Mouse (Mus musculus): ENCODE results near the gene Shisal2a. TPM values are rescaled to one million over a fixed set of nuclear protein-coding genes. Genes with fewer than 3 reads are reported as not detected.
"Not testable (repeated sequence)": the region's sequence is repeated elsewhere in the genome, so short reads cannot be mapped to it uniquely, and the experiment has no call there.

The Shisal2a gene
- total RNA-seq, 2 experiments from 2014 or later: 2.7 to 5.9 TPM

GRCm38 (mm10) chr4:108372166-108372565 is 11.0 kb downstream of the Shisal2a start:
- no peak for DNase-seq

GRCm38 (mm10) chr4:108371421-108371820 is 11.7 kb downstream of the Shisal2a start:
- DNase-seq: no peak

GRCm38 (mm10) chr4:108370409-108370808 is 12.7 kb downstream of the Shisal2a start:
- DNase-seq: no peak

DNA sequence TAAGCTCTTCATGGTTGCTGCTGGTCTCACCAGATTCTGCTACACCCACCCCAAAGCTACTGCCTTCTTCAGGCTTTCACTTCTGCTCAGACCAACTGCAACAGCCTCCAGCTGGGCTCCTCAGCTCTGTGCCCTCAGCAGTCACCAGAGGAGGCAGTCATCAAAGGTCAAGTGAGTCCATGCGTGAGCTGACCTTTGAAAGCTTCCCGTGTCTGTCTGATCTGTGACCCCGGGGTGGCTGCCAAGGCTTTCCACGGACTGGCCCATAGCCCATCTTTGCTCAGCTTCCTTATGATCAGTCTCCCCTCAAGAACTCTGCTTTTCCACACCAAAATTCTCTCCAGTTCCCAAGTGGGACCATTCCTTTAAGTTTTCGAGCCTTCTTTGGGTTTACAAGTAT is 13.9 kb downstream of the Shisal2a start:
- DNase-seq: no peak

GRCm38 (mm10) chr4:108364111-108364476 is 19.1 kb downstream of the Shisal2a start:
- DNase-seq: peak; percentile 54

- DNase-seq: no peak
These were observed 19.6 kb downstream of the Shisal2a start for GRCm38 (mm10) chr4:108363355-108364110.

GRCm38 (mm10) chr4:108362321-108363261 is 20.6 kb downstream of the Shisal2a start:
- peak; percentile 54 for DNase-seq

GRCm38 (mm10) chr4:108360136-108361055 is 22.8 kb downstream of the Shisal2a start:
- peak; percentile 64 for DNase-seq

DNA sequence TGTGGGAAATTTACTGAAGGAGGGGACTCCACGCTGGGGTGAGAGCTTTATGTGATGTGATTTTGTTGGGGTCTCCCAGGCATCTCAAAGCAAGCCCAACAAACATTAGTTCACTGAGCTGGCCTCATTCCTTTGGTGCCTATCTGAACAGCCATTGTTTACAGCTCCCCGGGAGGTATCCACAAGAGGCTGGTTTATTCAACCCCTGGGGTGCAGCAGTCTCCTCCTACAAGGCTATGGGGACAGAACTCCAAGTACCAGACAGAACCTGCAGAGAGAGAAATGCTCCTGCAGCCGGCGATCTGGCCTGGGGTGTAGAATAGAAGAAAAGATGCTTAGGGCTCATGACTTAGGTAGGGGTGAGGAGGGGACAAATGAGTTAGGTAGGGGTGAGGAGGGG is 24.7 kb downstream of the Shisal2a start:
- no peak for DNase-seq

DNA sequence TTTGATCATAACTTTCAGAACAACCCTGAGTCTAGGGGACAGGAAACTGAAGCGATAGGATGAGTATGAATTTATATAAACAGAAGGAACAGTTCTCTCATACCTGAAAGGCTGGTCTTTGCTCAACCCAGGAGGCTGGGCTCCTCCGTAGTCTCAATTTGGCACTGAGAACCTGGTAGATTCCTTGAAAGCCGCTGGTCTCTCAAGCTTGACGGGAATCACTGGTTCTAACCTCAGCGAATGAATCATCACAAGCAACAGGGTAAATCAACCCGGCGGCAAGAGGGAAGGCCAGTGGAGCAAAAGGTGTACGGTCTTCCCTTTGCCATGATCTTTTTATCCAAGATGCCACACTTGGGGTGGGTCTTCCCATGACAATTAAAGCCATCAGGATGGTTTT is 25.7 kb downstream of the Shisal2a start:
- no peak for DNase-seq

DNA sequence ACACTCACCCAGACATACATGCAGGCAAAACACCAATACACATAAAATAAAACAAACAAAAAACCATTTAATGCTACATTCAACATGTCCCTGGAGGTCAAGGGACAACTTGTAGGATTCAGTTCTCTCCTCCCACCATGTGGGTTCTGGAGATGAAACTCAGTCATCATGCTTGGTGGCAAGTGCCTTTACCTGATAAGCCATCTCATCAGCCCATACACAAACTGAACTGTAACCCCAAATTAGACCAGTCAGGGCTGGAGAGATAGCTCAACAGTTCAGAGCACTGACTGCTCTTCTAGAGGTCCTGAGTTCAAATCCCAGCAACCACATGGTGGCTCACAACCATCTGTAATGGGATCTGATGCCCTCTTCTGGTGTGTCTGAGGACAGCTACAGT is 29.6 kb downstream of the Shisal2a start:
- not testable (repeated sequence) for DNase-seq

- DNase-seq: peak; percentile 82
These were observed 32.3 kb downstream of the Shisal2a start for GRCm38 (mm10) chr4:108350819-108351218.

DNA sequence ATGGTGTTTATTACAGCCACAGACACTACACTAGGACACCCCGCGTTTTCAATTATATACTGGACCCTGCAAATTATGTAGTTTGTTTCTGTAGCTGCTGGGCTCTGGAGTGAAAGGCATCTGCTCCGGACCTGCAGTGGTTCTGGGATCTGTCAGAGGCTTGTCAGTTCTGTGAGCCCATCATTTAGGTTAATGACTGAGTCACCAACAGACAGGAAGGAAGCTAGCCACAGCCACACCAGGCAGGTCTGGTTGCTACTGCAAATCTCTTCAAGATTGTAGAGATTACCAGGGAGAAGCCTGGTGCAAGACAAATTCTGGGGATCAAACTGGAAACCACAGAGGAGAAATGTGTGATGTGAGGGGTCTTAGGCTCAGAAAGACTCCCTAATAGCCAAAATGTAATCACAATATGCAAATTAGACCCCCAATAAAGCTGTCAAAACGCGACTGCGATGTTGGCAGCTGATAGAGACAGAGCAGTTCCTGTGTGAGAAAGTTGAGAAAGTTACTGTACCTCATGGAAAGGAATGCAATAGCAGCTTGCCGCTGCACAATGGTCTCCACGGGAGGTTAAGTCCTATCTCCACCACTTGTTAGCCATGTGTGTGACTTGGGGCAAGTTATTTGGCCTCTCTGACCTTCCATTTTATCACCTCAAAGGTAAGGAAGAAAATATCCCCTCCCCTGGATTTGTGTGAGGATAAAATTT is 33.2 kb downstream of the Shisal2a start:
- no peak for DNase-seq

DNA sequence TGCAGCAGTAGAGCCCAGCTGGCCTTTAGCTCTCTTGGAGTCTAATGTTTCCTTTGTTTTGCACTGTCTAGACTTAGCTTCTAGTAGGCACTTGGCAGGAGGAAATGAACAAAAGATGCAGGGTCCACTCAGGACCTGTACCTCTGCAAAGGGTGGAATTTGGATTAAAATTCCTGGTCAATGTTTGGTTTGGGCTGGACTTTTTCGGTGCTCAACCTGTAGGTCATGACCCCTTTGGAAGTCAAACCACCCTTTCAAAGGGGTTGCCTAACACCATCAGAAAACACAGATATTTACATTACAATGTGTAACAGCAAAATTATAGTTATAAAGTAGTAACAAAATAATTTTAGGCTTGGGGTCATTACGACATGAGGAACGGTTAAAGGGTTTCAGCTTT is 34.1 kb downstream of the Shisal2a start:
- no peak for DNase-seq

GRCm38 (mm10) chr4:108348256-108348875 is 34.8 kb downstream of the Shisal2a start:
- peak; percentile 53 for DNase-seq

GRCm38 (mm10) chr4:108347111-108347510 is 36.0 kb downstream of the Shisal2a start:
- DNase-seq: no peak

- DNase-seq: no peak
These were observed 37.3 kb downstream of the Shisal2a start for GRCm38 (mm10) chr4:108345826-108346225.

GRCm38 (mm10) chr4:108344631-108345083 is 38.5 kb downstream of the Shisal2a start:
- DNase-seq: no peak

DNA sequence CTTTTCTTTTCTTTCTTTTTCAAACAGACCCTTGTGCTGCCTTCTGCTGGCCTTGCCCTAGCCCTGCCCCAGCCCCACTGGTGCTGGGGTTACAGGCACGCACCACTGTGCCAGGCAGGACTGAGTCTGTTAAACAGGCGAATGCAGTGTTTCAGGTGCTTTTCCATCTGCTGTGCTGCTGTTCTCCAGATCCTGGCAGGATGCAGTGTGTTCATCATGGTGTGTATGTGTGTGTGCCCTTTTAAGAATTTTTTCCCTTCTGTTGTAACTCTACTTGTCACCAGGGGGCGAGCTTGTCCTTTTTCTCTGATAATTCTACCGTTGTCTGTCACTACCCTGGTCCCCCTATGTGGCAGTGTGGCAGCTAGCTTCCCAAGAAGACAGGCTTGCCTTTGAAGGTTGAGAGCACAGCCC is 43.9 kb downstream of the Shisal2a start:
- peak; percentile 77 for DNase-seq

DNA sequence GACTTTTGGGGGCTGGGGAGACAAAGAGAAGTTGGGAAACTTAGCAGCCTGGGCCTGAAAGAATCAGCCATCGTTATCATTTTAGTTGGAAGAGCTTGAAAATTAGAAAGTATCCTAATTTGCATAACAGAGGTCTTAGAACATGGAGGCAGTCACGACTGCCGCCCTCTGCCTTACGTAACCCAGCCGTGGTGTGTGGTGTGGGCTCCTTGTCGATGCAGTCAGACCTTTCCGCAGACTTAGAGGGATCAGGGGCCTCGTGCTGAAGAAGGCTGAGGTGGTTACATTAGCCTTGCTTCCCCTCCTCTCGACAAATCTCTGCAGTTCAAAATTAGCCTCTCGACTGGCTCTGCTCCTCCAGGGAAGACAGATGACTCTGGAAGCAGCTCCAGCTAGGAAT is 44.3 kb downstream of the Shisal2a start:
- no peak for DNase-seq

- peak; percentile 72 for DNase-seq
These were observed 44.8 kb downstream of the Shisal2a start for GRCm38 (mm10) chr4:108338321-108338733.
